Mouse (Mus musculus) adipocyte (in vitro differentiated cells): ENCODE data around the gene Usp7.
A peak's percentile ranks its signal among the peaks of the same experiment; 100 is the strongest.

Experiments used
- DNase-seq: peaks from one replicate; pipeline ENCODE4 v3.0.0-alpha.2; 2016; ENCODE audit warnings: low spot score

Usp7 gene

DNA sequence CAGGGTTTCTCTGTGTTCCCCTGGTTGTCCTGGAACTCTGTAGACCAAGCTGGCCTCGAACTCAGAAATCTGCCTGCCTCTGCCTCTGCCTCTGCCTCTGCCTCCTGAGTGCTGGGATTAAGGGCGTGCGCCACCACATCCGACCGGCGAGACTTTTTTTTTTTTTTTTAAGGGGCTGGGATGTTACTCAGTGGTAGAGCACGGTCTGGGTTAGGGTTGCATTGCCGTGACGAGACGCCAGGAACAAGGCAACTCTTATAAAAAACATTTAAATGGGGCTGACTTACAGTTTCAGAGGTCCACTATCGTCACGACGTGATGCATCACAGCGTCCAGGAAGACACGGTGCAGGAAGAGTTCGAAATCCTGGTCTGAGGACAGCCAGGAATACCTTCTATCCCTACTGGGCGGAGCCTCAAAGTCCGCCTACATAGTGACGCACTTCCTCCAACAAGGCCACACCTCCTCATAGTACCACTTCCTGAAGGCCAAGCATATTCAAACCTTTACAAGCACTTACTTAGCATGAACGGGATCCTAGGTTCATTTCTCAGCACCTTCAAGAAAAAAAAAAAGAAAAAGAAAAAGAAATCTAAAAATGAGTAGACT lies at the start of gene Usp7:
Usp7 (minus strand) TSS at position 360 of the 609 bp plus-strand sequence.
- DNase-seq = no peak

DNA sequence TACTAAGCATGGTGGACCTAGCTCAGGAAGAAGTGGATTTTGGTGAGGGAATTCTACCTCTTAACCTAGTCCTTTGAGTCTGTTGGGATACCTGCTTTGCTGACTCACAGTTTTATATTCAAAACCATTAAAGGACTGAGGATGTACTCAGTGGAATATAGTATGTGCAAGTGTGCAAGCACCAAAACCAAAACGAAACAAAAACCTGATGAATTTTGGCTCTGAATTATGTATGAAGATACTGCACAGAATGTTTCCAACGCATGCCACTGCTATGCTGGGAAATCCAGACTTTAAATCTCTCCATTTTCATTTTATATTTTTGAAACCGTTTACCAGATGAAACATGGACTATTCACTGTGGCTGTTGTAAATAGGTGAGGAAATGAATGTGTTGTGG lies 48.4 kb upstream of the Usp7 start:
- DNase-seq = no peak

DNA sequence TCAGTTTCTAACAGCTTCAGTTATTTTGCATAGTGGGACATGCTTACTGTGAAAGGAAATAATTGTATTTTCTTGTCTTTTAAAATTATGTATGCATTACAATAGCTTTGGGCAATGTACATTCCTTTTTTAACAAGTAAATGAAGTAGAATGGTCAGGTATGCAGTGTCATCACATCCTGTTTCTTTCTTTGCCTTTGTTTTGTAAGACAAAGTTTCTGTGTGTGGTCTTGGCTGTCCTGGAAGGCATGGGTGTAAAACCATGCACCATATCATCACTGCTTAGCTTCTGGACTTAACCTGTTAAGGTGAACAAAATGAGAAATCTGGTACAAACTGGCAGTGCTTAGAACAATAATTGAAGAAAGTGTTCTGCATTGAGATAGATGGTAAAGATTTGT lies 46.8 kb upstream of the Usp7 start:
- DNase-seq = no peak

DNA sequence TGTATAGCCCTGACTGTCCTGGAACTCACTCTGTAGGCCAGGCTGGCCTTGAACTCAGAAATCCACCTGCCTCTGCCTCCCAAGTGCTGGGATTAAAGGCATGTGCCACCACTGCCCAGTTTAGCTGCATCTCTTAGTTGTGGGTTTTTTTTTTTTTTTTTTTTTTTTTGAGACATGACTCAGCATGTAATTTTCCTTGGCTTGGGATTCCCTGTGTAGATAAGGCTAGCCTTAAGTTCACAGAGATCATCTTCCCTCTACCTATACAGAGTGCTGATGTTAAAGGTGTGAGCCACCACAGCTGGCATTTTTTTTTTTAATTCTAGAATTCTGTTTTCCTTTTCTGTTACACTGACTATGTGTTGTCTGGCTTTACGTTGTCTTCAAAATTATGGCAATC lies 45.5 kb upstream of the Usp7 start:
- DNase-seq = no peak

DNA sequence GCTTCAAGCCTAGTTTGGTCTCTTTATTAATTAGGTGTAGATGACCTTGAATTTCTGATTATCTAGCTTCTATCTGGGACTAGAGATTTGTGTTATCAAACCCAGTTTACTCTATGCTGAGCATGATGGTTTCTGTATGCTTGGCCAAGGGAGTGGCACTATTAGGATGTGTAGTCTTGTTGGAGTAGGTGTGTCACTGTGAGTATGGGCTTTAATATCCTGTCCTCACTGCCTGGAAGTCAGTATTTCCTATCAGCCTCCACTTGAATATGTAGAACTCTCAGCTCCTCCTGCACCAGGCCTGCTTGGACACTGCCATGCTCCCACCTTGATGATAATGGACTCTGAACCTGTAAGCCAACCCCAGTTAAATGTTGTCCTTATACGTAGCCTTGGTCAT lies 44.8 kb upstream of the Usp7 start:
- DNase-seq = no peak

DNA sequence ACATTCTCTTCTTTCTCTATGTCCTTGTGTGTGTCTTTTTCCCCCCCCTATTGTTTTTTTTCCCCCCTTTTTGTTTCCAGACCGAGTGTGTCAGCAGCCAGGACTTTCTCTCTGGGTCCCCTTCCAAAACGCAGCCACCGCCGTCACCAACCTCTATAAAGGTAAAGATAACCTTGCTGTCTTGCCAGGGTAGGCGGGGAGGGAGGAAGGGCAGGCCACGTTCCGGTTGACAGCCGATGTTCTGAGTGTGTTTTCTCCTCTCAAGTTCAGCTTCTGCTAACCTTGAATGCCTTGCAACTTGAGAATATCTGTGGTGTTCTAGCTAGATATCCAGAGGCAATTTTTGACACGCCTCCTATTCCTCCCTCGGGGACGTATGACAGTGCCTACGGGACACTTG lies 39.1 kb upstream of the Usp7 start:
- no peak for DNase-seq

DNA sequence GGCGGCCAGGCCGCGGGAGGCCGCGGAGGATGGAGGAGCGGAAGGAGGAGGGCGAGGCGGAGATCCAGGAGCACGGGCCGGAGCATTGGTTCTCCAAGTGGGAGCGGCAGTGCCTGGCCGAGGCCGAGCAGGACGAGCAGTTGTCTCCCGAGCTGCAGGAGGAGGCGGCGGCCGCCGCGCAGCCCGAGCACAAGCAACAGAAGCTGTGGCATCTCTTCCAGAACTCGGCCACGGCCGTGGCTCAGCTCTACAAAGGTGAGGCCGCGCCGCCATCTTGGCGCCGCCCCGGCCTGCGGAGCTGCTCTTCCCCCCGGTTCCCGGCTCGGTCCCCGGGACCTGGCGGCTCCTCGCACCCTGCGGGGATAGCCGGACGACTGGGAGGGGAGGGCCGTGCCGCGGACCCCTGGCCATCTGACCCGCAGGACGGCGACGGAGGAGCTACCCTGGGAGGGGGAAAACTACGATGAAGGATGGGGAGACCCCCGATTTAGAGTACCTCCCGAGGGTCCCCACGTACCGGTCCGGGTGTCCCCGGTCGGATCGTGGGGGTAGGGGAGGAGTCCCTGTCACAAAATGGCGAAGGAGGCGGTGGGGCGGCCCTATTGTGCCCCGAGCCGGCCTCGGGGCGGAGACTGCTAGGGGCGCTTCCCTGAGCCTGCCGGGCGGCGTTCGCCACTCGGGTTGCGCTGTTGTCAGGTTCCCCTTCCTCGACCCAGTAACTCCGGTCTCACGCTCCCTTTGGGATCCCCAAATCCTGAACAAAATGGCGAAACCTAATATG lies 38.5 kb upstream of the Usp7 start:
- peak; percentile 80 for DNase-seq

DNA sequence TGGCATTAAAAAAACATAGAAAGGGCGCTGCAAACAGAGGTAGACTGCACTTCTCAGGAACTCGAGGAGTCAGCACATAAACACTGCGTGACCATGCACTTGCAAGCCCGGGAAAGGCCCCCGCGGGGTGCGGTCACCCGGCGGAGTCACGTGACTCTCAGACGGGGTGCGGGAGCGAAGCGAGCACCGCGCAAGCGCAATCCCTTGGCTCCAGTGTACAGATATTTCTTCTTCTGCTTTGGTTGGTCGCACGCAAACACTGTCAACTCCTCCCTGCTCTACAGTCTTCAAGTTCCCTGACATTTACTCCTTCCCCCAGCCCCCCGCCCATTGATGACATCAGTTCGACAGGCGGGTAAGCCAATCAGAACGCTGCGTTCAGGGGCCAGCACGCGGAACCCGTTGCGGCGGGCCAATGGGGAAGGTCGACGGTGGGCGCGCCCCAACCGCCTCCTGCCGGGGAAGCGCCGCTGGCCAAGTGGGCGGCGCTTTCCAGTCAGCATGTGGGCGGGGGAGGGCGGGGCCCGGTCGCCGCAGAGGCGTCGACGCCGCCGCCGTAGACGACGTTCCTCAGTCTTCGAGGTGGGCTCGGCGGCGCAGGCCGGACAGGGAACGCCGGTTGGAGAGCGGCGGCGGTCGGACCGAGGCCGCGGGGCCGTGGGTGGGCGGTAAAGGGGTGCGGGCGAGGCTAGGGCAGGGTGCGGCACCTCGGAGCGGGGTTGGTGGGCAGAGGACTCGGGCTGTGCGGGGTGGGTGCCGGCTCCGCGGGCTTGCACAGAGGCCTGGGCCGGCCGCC lies 37.7 kb upstream of the Usp7 start, which contains the start of gene 1810013L24Rik:
1810013L24Rik (plus strand) TSS at position 537 of the 796 bp plus-strand sequence.
- DNase-seq = peak; percentile 100

DNA sequence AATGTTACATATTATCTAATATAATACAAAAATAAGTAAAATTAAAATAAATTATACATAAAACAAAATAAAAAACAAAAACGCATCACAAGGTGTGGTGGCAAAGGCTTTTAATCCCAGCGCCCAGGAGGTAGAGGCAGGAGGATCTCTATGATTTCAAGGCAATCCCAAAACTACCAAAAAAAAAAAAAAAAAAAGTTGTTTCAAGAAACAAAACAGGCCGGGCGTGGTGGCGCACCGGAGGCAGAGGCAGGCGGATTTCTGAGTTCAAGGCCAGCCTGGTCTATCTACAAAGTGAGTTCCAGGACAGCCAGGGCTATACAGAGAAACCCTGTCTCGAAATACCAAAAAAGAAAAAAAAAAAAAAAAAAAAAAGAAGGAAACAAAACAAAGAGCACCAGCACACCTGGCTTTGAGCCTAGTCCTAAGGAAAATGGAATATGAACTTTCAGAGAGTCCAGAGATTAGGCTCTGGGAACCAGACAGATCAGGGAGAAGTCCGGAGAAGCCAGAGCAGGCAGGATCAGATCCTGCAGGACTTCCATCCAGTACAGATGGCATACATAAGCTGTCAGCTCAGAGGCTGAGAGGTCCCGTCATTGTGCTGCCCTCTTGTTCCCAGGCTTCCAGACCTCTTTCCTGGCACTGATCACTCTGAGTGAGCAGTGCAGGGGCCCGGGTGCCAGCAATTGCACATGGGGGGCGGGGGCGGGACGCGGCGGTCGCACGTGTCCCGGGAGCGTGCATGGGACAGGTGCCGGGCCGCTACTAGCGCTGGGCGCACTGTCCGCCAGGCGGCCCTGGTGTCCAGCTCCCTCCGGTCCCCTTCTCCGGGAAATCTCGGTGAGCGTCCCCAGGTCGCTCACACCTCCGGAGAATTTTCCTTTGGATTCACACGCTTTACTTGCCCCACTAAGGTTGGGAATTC lies 36.8 kb upstream of the Usp7 start:
- DNase-seq = peak; percentile 88

DNA sequence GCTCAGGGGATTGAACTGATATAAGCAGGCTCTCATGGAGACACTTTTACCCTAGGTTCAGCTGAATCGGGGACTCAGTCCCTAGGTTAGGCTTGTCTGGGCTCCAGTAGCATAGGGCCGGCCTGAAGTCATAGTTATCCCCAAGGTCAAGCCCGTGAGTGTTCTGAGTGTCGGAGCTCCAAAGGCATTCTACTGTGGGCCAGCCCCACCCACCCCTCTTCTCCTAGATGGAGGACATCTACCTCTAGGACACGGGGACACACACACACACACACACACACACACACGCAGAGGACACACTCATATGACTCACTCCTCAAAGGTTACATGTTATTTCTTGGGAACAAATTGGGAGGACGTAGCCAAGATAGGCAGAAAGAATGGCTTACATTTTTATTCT lies 35.3 kb upstream of the Usp7 start:
- DNase-seq = no peak

DNA sequence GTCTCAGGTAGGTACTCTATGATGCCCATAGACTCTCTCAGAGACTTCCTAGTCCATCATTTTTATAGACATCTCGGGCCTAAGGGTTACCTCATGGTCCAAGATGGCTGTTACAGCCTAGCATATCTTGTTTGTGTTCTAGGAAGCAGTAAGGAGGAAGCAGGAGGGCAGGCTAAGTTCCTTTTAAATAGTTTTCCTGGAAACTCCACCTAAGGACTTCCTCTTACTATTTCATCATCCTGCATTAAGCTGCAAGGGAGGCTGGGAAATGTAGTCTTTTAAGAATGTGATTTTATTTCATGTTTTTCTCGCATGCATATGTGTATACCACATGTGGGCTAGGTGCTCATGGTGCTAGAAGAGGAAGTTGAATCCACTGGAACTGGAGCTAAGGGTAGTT lies 31.6 kb upstream of the Usp7 start:
- DNase-seq = peak; percentile 56

DNA sequence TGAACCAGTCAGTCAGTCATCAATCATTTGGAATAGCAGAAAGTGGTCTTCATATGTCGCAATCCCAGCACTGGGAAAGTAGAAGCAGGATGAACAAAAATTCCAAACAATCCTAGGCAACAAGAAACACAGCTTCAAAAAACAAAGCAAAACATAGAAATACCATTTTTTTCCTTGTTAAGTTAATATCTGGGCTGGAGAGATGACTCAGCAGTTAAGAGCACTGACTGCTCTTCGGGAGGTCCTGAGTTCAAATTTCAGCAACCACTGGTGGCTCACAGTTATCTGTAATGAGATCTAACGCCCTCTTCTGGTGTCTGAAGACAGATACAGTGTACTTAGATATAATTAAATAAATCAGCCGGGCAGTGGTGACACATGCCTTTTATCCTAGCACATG lies 30.5 kb upstream of the Usp7 start:
- DNase-seq = no peak

DNA sequence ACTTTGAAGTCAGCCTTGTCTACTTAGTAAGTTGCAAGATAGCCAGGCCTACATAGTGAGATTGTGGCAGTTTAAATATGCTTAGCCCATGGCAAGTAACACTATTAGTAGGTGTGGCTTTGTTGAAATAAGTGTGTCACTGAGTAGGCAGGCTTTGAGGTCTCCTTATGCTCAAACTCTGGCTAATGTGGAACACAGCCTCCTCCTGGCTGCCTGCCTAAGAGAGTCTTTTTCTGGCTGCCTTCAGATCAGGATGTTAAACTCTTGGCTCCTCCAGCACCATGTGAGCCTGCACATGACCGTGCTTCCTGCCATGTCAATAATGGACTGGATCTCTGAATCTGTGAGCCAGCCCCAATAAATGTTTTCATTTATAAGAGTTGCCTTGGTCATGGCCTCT lies 29.3 kb upstream of the Usp7 start:
- DNase-seq = peak; percentile 79

DNA sequence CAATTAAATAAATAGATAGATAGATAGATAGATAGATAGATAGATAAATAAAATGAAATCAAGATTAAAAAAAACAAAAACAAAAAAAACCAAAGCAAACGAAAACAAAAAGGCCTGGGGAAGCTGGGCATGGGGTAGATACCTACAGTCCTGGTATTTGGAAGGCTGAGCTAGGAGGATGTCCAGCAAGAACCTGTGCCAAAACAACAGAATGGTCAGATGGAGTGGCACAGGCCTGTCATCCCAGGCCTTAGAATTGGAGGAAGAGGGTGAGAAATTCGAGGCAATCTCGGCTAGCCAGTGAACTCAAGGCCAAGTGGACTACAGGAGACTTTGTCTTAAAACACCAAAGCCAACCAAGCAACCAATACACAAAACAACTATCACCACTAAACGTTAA lies 25.8 kb upstream of the Usp7 start:
- no peak for DNase-seq

DNA sequence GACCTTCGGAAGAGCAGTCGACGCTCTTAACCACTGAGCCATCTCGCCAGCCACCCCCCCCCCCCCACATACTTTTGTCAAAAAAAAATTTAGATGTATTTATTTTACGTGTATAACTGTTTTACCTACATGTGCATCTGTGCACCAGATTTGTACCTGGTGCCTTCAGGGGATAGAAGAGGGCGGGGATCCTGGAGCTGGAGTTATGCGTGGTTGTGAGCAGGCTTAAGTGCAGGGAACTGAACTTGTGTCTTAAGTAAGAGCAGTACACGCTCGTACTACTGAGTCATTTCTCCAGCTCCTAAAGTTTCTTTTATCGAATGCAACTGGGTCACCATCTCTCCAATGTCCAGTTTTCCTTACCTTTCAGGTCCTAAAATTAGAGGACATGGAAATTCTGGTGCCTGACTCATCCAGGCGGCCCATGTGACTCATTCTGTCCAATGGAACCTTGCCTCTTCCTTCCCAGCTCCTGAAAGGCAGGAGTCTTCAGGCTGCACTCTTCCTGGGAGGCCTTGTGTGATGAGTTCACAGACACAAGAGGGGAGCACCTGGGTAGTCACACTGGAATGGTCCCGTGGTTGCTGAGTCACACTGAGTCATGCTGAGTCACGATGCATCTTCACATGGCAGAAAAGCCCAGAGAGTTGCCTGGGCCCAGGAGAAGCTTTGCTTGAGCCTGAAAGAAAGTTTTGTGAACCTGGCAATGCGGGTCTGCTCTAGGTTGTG lies 18.5 kb upstream of the Usp7 start:
- DNase-seq = peak; percentile 61

DNA sequence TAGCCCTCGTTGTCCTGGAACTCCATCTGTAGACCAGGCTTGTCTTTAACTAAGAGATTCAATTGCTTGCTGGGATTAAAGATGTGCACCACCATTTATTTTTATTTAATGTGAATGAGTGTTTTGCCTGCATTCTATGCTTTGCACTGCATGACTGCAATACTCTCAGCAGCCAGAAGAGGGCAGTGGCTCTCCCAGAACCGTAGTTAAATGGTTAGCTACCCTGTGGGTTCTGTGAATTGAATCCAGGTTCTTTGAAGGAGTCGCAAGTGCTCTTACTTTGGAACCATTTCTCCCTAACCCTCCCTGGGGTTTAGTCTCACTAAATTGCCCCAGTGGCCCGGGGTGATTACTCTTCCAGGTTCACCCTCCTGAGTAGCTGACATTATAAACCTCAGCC lies 14.6 kb upstream of the Usp7 start:
- DNase-seq = peak; percentile 53

DNA sequence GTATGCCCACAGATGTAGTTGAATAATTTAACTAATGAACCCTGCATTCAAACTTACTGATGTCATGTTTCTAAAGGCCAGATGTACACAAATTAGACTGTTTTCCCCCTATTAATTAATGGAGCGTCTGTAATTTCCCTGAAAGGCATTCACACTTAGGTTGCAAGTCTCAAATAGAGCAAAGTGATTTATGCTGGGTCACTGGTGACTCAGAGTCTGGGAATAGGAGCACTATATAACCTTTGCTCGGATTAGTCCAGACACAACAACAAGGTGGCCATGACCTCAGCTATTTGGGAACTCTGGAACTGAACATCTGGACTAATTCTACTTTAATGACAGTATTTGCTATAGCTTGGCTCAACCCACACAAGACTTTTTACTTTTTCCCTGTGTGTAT lies 3.8 kb upstream of the Usp7 start:
- DNase-seq = peak; percentile 50

DNA sequence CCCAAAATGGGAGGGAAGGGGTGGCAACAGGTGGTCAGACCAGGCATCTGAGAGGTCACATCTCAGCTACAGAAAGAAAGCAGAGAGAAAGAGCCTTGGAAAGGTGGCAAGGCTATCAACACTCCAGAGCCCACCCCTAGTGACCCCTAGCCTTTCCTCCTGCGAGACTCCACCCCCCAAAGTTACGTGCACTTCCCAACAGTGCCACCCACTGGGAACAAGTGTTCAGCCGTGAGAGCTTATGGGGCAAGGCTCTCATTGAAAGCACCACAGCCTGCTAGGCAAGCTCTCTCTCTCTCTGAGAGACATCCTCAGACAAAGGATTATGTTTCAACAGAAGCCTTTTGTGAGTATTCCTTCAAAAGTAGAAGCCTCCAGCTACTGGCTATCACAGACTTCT lies 2.8 kb upstream of the Usp7 start:
- no peak for DNase-seq

DNA sequence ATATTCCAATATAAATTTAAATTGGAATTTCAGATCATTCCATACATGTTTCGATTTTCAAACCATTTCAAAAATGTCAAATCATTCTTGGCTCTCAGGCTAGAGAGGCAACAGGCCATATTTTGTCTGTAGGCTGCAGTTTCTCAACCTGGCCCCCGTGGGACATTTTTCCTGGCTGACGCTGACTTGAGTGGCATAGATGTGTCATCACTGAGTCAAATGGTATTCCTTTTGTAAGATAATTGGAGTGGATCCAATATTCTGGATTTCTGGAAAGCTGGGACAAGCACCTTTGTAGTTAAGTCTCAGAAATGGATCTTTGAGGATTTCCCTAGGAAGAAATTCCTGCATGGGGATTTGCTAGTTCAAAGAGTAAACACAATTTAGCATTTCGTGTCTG lies 1.2 kb downstream of the Usp7 start:
- DNase-seq = peak; percentile 79

DNA sequence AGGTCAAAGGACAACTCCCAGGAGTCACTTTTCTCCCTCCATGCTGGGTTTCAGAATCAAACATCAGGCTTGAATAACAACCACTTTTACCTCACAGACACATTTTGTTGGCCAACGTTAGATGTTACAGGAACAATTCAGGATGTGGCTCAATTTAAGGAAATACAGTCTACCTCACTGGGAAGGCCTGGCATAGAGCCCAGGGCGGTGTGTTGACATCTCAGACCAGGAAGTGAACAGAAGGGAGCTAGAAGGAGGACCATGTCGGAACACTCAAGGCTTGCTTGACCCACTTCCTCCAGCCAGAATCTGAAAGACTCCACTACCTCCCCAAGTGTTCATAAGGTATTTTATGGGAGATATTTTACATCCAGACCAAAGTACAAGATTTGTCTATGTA lies 7.4 kb downstream of the Usp7 start:
- DNase-seq = peak; percentile 36

DNA sequence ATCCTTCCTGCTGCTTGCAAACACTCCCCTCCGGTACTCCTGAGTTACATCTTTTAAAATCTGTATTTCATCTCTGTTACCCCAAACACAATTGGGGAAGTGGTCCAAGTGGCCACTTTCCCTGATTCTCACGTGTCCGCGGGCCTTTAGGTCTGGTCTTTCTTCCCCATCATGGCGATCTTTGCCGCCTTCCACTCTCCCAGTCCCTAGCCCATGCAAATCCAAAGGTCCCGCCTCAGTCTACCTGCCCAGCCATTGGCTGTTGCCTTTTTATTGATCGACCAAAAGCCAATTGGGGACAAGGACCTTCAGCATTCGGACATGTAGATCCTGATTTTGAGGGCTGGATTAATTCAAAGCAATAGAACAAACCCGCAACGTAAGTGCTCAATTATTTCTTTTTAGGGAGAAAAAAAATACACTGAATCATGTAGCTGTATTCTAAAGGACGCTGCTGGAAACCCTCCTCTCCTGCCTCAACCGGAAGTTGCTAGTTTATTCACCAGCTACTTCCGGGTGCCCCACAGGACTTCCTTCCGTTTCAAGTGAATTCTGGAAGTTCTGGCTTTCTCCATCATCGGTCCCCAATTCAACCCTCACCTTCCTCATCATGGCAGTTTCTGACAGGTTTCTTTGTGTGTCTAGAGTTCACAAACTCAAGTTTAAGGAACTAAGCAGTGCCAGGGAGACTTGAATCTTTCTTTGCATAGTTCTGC lies 8.8 kb downstream of the Usp7 start:
- no peak for DNase-seq
